Mouse (Mus musculus) intestine, embryonic 15.5 days (tissue): ENCODE results near the gene Tldc1. TPM values are rescaled to one million over a fixed set of nuclear protein-coding genes. Genes with fewer than 3 reads are reported as not detected.

ENCODE experiments used
- ATAC-seq: fragments of 200-750 bp; cut with Nextera tagmentation; 2 replicates; pipeline ENCODE4 v1.8.0; 2017; ENCODE audit warnings: moderate TSS enrichment, moderate library complexity
- H3K27ac ChIP-seq: fragments of 300-500 bp; sonication (generic); 2 replicates; pipeline ENCODE4 v1.5.1; 2015; ENCODE audit warnings: mild to moderate bottlenecking, inconsistent platforms
- H3K27me3 ChIP-seq: fragments of 300-500 bp; sonication (generic); replicated peaks from 2 replicates; pipeline ENCODE4 v1.6.1; 2015; ENCODE audit warnings: inconsistent platforms
- H3K36me3 ChIP-seq: fragments of 300-500 bp; sonication (generic); 2 replicates; pipeline ENCODE4 v1.6.1; 2015; ENCODE audit warnings: inconsistent platforms
- H3K4me1 ChIP-seq: fragments of 300-500 bp; sonication (generic); replicated peaks from 2 replicates; pipeline ENCODE4 v1.6.1; 2015; ENCODE audit warnings: inconsistent platforms
- H3K4me2 ChIP-seq: fragments of 300-500 bp; sonication (generic); replicated peaks from 2 replicates; pipeline ENCODE4 v1.6.1; 2015; ENCODE audit warnings: mild to moderate bottlenecking, inconsistent platforms
- H3K4me3 ChIP-seq: fragments of 300-500 bp; sonication (generic); replicated peaks from 2 replicates; pipeline ENCODE4 v1.5.1; 2015; ENCODE audit warnings: inconsistent platforms
- H3K9ac ChIP-seq: fragments of 300-500 bp; sonication (generic); 2 replicates; pipeline ENCODE4 v1.6.1; 2015; ENCODE audit warnings: inconsistent platforms
- H3K9me3 ChIP-seq: fragments of 300-500 bp; sonication (generic); 2 replicates; pipeline ENCODE4 v1.6.1; 2016; ENCODE audit warnings: inconsistent platforms
- WGBS: fragments of 180-500 bp; shearing (Covaris S2); methylation state at CpG from one replicate; pipeline ENCODE4 v1.1.7; 2015; 5-methylcytosine and 5-hydroxymethylcytosine counted together
- polyA plus RNA-seq: library from polyadenylated mRNA; unstranded; fragments of >200 nt; fragmentation: Nextera tagmentation; extraction: Ambion mirVana; gene quantifications from 2 replicates; pipeline ENCODE4 v1.2.1, GENCODE M21; 2015

Tldc1 gene
- polyA plus RNA-seq, 1 experiment from 2014 or later = 15.3 TPM

DNA sequence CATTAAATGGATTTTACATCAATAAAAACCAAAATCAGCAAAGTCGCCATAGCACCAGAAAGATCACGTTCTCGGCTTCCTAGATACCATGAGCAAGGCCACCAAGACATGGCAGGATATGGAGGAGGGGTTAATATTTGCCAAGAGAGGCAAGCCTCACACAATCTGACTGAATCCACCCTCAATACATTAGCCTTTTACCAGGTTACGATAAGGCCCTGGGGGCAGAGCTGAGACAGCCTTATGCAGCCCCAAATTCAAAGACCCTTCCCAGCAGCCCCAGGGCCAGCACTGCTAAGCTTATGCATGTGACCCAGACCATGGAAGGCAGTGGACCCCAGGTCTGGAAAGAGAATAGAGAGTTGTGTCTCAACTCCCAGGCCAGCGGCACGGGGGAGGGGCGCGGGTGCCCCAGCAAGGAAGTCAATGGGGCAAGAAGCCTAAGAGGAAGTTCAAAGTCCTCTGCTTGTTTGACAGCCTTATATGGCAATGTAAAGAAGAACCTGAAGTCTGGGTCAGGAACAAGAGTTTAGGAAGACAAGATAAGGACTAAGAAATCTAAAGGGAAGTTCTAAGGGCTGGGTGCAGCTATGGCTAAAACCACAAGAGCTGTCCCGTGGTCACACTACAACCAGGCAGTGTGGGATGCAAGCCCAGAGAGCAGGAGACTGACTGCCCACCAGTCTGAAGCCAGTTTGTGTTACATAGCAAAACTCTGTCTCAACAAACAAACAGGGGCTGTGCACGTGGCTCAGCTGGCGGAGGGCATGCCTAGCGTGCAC is 34.6 kb upstream of the Tldc1 start:
- Histone ChIP-seq H3K9ac (0 out of 2 replicates have a peak overlapping the region, but pooled peaks have one; percentile 23), H3K4me3 (no peak overlapping the region), H3K9me3 (no peaks in the 10 kb centered on the region), H3K36me3 (peaks cover 11% of the 10 kb centered on the region), H3K4me1 (peaks cover 54% of the 10 kb centered on the region), H3K27me3 (no peaks in the 10 kb centered on the region), H3K4me2 (peak overlapping the region; percentile 46), H3K27ac (peak overlapping the region; percentile 95)
- 53% methylated on average over 12 of the region's 12 CpGs for WGBS
- peak; percentile 81 for ATAC-seq

DNA sequence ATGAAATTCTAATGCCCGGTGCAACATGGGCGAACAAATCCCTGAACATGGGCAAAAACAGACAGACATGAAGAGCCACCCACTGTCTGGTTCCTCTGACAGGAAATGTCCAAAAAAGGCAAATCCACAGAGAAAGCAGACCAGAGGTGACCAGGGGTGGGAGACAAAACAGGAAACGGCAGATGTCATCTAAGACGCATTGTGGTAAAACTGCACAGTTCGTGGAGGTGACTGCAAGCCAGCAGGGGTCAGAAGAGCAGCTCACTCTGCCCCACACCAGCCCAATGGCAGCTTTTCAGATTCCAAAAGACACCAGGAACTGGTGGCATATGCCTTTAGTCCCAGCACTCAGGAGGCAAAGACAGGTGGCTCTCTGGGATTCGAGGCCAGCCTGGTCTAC is 33.7 kb upstream of the Tldc1 start:
- no peaks in the 10 kb centered on the region for H3K9me3 ChIP-seq
- peaks cover 12% of the 10 kb centered on the region for H3K36me3 ChIP-seq
- no peaks in the 10 kb centered on the region for H3K27me3 ChIP-seq
- no peak for ATAC-seq
- no peak overlapping the region for H3K9ac ChIP-seq
- H3K4me3 ChIP-seq = no peak overlapping the region
- peak overlapping the region; percentile 46; the same call in 1 of the 2 replicates for H3K4me2 ChIP-seq
- H3K4me1 ChIP-seq = peaks cover 48% of the 10 kb centered on the region
- H3K27ac ChIP-seq = peak overlapping the region; percentile 95
- WGBS = 35% methylated on average over 6 of the region's 6 CpGs

DNA sequence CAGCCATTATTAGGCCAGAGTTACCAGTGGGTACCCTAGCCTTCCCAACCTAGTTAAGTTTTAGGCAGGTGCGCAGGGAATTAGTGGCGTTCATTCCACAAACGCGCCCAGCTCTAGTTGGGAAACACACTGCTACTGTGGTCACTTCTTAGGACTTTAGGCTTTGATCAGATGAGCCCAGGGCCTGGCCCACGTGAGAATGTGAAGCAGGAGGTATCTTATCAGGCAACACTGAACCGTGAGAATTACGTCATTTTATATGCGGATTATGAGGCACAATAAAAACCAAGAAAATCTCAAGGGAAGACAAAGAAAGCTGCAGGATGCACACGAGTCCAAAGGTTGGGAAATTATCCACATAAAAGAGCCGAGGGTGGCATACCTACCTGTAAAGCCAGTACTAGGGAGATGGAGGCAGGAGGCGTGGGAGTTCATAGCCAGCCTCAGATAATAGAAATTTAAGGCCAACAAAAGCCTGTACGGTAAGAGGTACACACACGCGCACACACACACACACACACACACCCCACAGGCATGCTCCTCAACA is 32.8 kb upstream of the Tldc1 start:
- Histone ChIP-seq H3K27me3 (no peaks in the 10 kb centered on the region), H3K4me3 (no peak overlapping the region), H3K9me3 (no peaks in the 10 kb centered on the region), H3K27ac (peak overlapping the region; percentile 95), H3K36me3 (peaks cover 12% of the 10 kb centered on the region), H3K4me1 (peaks cover 50% of the 10 kb centered on the region), H3K9ac (no peak overlapping the region), H3K4me2 (no peak overlapping the region)
- ATAC-seq = peak; percentile 67
- 69% methylated on average over 14 of the region's 14 CpGs for WGBS

DNA sequence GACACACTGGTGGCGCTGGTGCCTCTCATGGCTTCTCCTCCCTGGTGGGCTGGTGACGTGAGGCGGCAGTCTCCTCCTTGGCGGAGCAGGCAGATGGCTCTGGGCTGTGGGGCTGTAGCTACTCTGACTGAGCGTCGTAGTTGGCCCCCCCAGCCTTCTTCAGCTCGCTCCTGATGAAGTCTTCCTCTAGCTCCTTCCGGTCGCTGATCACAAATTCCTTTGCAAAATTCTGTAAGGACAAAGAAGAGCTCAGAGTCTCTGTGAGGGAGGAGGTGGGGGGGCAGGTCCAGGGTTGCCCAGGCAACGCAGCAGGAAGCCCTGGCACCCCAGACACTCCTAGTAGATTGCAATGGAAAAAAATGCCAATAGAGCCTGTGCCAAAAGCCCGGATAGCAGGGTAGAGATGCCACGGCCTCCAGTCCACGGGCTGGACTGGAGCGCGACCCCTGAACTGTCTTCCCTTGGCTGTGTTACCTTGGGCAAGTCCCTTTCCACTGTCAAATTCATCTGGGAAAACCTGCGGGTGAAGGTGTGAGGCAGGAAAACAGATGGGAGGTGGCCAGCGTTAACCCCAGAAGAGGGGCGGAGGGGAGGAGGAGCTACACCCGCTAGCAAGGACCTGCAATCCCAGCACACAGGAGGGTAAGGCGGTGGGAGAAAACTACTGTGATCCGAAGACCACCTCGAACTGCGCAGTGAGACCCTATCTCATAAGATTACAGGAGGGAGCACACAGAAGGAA is 32.1 kb upstream of the Tldc1 start:
- H3K27ac ChIP-seq = peak overlapping the region; percentile 82
- H3K9ac ChIP-seq = no peak overlapping the region
- peaks cover 12% of the 10 kb centered on the region for H3K36me3 ChIP-seq
- H3K4me1 ChIP-seq = peaks cover 53% of the 10 kb centered on the region
- H3K27me3 ChIP-seq = no peaks in the 10 kb centered on the region
- WGBS = 84% methylated on average over 23 of the region's 23 CpGs
- no peak overlapping the region for H3K4me3 ChIP-seq
- ATAC-seq = 0 out of 2 replicates have a peak, but pooled peaks have one; percentile 0
- no peaks in the 10 kb centered on the region for H3K9me3 ChIP-seq
- no peak overlapping the region for H3K4me2 ChIP-seq

DNA sequence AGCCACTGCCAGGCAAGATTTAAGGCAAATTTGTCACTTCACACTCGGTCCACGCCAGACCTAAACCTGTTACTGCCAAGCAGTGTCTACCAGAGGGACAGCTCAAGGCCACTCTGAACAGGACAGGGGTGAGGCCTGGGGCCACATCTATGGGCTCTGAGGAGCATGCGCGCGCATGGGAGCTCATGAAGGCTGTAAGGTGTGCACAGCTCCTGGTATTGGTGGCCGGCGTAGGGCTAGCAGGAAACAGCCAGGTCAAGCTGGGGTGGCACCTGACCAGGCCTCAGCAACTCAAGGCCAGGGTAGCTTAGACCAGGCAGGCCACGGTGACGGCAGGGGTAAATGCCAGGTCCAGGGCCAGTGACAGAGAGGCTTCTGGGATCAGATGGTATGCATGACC is 31.4 kb upstream of the Tldc1 start:
- ATAC-seq = no peak

DNA sequence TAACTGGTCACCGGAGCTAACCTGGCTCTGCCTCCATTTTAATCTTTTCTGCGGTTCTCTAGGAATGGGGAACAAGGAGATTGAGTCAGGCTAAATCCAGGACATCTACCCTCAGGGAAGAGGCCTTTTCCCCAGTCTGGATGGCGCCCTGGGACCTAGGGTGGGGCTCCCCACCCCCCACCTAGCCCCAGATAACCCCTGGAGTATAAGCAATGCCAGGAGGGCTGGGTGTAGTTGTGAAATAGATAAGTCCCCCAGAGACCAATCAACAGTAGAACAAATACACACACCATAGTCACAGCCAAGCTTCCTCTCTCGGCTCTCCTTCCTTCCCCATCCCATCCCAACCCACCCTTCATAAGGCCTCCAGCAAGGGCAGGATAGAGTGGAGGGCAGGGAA is 29.5 kb upstream of the Tldc1 start:
- 75% methylated on average over 4 of the region's 4 CpGs for WGBS
- Histone ChIP-seq H3K9me3 (no peaks in the 10 kb centered on the region), H3K4me2 (no peak overlapping the region), H3K4me1 (peaks cover 42% of the 10 kb centered on the region), H3K4me3 (no peak overlapping the region), H3K9ac (no peak overlapping the region), H3K36me3 (peaks cover 12% of the 10 kb centered on the region), H3K27me3 (no peaks in the 10 kb centered on the region), H3K27ac (no peak overlapping the region)
- ATAC-seq = no peak

More for the DNA sequence above, 31.4 kb upstream of the Tldc1 start:
- WGBS = 95% methylated on average over 9 of the region's 9 CpGs
- no peak overlapping the region for H3K4me2 ChIP-seq
- H3K36me3 ChIP-seq = peaks cover 12% of the 10 kb centered on the region
- H3K9ac ChIP-seq = no peak overlapping the region
- no peak overlapping the region for H3K27ac ChIP-seq
- H3K4me1 ChIP-seq = peaks cover 56% of the 10 kb centered on the region
- no peaks in the 10 kb centered on the region for H3K27me3 ChIP-seq
- H3K4me3 ChIP-seq = no peak overlapping the region
- no peaks in the 10 kb centered on the region for H3K9me3 ChIP-seq

DNA sequence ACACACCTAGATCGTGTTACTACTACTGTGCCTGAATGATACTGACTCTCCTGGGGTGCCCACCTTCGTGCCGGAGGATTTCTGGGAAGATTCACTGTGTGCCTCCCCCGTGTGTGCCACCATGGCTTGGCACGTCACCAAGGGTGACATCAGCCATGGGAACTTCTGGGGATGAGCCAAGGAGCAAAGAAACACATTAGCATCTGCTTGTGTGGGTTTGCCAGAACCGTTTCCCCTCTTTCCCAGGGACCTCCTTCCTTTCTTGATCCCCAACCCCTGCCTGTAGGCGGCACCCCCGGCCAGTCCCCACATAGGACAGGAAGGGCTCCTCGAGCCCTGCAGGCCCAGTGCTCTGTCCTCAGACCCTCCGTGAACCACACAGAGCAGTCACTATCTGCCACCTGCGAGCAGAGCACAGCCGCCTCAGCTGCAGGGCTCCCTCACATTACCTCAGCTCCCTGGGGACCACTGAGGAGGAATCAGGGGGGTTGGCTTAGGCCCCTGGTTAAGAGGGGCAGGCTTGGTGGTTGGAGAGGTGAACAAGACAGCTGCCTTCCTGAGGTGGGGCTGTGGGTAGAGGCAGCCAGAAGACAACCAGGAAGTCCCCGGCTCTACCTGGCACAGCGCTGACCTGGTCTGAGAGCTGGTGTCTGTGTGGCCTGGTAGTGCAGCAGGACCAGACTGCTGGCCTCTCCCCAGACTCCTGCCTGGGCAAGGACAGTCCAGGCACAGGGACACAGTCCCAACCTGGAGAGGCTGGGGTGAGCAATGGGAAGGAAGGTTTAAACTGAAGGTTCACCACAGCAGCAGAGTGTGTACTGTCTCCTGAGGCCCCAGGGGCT is 28.4 kb upstream of the Tldc1 start:
- no peak overlapping the region for H3K27ac ChIP-seq
- H3K9ac ChIP-seq = no peak overlapping the region
- no peak for ATAC-seq
- peaks cover 32% of the 10 kb centered on the region for H3K4me1 ChIP-seq
- H3K36me3 ChIP-seq = peaks cover 12% of the 10 kb centered on the region
- no peak overlapping the region for H3K4me2 ChIP-seq
- H3K27me3 ChIP-seq = no peaks in the 10 kb centered on the region
- no peaks in the 10 kb centered on the region for H3K9me3 ChIP-seq
- 75% methylated on average over 14 of the region's 14 CpGs for whole genome bisulfite sequencing
- no peak overlapping the region for H3K4me3 ChIP-seq

DNA sequence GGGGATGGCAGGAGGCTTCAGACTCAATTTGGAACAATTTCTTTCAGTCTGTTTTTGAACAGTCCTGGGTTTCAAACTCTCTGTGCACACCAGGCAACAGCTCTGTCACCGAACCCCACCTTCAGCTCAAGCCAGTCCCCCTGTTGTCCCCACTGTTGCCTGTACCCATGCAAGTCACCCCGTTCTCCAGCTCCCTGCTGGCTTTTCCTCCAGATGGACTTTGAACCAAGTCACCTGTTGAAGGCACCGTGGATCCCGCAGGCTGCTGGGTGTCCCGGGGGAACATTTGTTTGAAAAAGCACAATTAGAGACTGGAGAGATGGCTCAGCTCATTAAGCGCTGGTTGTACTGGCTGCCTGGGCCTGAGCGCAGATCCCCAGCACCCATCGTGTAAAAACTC is 27.1 kb upstream of the Tldc1 start:
- peaks cover 12% of the 10 kb centered on the region for H3K36me3 ChIP-seq
- ATAC-seq = peak; percentile 53
- H3K4me2 ChIP-seq = no peak overlapping the region
- no peak overlapping the region for H3K9ac ChIP-seq
- peaks cover 24% of the 10 kb centered on the region for H3K4me1 ChIP-seq
- 59% methylated on average over 8 of the region's 8 CpGs for WGBS
- peak overlapping the region; percentile 70 for H3K27ac ChIP-seq
- H3K9me3 ChIP-seq = no peaks in the 10 kb centered on the region
- H3K27me3 ChIP-seq = no peaks in the 10 kb centered on the region
- no peak overlapping the region for H3K4me3 ChIP-seq

DNA sequence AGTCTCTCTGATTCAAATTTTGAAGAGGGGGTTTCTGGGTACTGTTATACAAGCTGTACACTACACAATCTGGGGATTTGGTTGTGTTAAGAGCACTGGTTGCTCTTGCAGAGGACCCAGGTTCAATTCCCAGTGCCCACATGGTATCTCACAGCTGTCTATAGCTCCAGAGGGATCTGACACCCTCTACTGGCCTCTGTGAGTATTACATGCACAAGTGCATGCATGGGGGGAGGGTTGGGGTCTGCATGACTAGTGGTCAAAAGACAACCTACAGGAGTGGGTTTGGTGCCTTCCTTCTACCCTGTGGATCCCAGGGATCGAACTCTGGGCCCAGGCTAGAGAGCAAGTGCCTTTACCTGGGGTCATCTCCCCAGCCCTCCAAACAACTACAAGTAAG is 24.4 kb upstream of the Tldc1 start:
- H3K27me3 ChIP-seq = no peaks in the 10 kb centered on the region
- H3K4me1 ChIP-seq = peaks cover 26% of the 10 kb centered on the region
- H3K4me2 ChIP-seq = no peak overlapping the region
- H3K4me3 ChIP-seq = no peak overlapping the region
- no peaks in the 10 kb centered on the region for H3K36me3 ChIP-seq
- no peak overlapping the region for H3K27ac ChIP-seq
- WGBS = 83% methylated on average over 1 of the region's 1 CpGs
- no peak overlapping the region for H3K9ac ChIP-seq
- no peak for ATAC-seq
- H3K9me3 ChIP-seq = no peaks in the 10 kb centered on the region

DNA sequence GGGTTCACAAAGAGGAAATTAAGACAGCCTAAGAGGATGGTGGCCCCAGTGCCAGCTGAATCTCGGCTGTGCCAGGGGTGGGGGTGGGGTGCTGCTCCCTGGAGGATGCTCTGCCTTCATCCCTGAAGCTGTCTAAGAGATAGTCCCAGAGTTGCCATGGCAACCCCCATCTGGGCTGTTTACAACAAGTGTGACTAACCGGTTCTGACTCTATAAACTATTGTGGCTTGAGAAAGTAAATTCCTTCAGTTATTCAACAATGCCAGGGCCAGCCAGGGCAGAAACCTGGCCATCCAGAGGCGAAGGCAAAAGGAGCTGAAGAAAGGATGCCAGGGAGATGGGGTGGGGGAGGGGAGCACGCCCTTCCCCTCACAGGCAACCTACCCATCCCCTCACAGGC is 23.0 kb upstream of the Tldc1 start:
- WGBS = 21% methylated on average over 4 of the region's 4 CpGs
- H3K4me1 ChIP-seq = peaks cover 16% of the 10 kb centered on the region
- H3K36me3 ChIP-seq = no peaks in the 10 kb centered on the region
- no peak overlapping the region for H3K4me3 ChIP-seq
- no peak overlapping the region for H3K9ac ChIP-seq
- H3K4me2 ChIP-seq = no peak overlapping the region
- no peak overlapping the region for H3K27ac ChIP-seq
- H3K9me3 ChIP-seq = no peaks in the 10 kb centered on the region
- no peak for ATAC-seq
- no peaks in the 10 kb centered on the region for H3K27me3 ChIP-seq

DNA sequence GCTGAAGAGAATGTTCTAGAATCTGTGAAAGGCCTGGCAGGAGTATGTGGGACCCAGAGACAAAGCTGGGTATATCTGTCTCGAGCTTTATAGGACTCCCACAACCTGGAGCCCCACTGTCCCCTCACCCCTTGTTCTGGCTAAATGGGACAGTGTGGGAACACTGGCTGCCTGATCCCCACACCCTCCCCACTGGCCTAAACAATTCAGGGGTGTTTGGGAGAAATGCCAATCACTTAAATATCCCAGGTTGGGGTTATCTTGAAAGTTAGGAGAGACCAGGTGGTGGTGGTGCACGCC is 20.7 kb upstream of the Tldc1 start:
- 60% methylated on average over 2 of the region's 2 CpGs for WGBS
- Histone ChIP-seq H3K9ac (no peak overlapping the region), H3K27ac (no peak overlapping the region)

More for the DNA sequence above, 20.7 kb upstream of the Tldc1 start:
- Histone ChIP-seq H3K9me3 (no peaks in the 10 kb centered on the region), H3K4me3 (no peak overlapping the region), H3K36me3 (no peaks in the 10 kb centered on the region), H3K27me3 (no peaks in the 10 kb centered on the region), H3K4me2 (peak overlapping the region; percentile 40; the same call in 1 of the 2 replicates), H3K4me1 (peaks cover 10% of the 10 kb centered on the region)
- peak; percentile 2; the same call in 1 of the 2 replicates for ATAC-seq
